Mouse (Mus musculus): ENCODE data around the gene Epha2.

DNA sequence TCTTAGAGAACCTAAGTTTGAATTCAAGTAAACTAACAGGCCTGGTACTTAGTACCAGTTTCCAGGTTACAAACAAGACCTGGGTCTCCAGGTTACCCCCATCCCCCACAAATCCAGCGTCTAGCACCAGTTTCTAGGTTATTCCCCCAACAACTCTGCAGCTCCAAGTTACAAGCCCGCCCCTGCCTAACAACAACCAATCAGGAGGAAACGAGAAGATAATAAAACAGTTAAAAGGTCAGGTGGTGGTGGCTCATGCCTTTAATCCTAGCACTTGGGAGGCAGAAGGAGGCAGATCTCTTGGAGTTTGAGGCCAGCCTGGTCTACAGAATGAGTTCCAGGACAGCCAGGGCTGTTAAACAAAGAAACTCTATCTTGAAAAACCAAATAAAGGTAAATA, 33.8 kb upstream of the Epha2 start:
- no peak for TF ChIP-seq ZNF384 (IDR thresholded peaks at IDR 0.05; ENCODE audit: low read depth, low read length)
- TF ChIP-seq HCFC1 (IDR thresholded peaks at IDR 0.05; ENCODE audit: borderline replicate concordance, insufficient read depth, low read length): no peak
- no peak for TF ChIP-seq MAFK (IDR thresholded peaks at IDR 0.05; ENCODE audit: insufficient read depth, low read depth, low read length)
- no peak for TF ChIP-seq CHD2 (IDR thresholded peaks at IDR 0.05; ENCODE audit: low read depth, low read length)
